Mouse (Mus musculus): ENCODE measurements at regions not wholly inside any gene's neighbourhood (a gene's known extent, or its start where the extent isn't known, plus 50 kb on each side); places are given as distances from the start of the nearest gene placed in this dataset.

GRCm38 (mm10) chr3:35101951-35102350 is 451.7 kb downstream of the Sox2 start:
- Histone ChIP-seq H3K4me3 (replicated peaks in 1 of 3; ENCODE audit: low read depth in 2 of 3, low read length in 2 of 3, poor library complexity in 1 of 3) (no peak overlapping the region), H3K36me3 (replicated peaks in 1 of 2; ENCODE audit: control insufficient read depth in 1 of 2, insufficient read depth in 1 of 2, low read length in 1 of 2) (no peaks in the 10 kb centered on the region), H3K9ac (ENCODE audit: insufficient read depth, low read depth) (no peak overlapping the region), H3K9me3 (replicated peaks; ENCODE audit: low read length) (no peaks in the 10 kb centered on the region), H3K4me2 (ENCODE audit: insufficient read depth, low read depth, poor library complexity, severe bottlenecking) (no peak overlapping the region), H3K79me2 (replicated peaks; ENCODE audit: control insufficient read depth, extremely low read depth, insufficient read depth, poor library complexity, severe bottlenecking) (no peaks in the 10 kb centered on the region), H3K4me1 (ENCODE audit: control insufficient read depth in 1 of 2, insufficient read depth in 2 of 2) (no peaks in the 10 kb centered on the region), H3K27ac (ENCODE audit: insufficient read depth, low read depth) (no peak overlapping the region), H3K27me3 (replicated peaks) (no peaks in the 10 kb centered on the region)
- in situ Hi-C loops (cut with MboI; ENCODE audit: low pct_ligation_motif_present, low pct_unique_long_range_greater_than_20kb, low sequenced_read_pairs): loop anchor here (25.0 kb wide), 1 partner anchor 385 kb away; no protein-coding TSS in a partner anchor
- no peak for DNase-seq (ENCODE audit: extremely low read depth)
- dilution Hi-C loops (cut with MboI; ENCODE audit: extremely low pct_ligation_motif_present, extremely low pct_unique_long_range_greater_than_20kb, low sequenced_read_pairs): no loop called here
- TF ChIP-seq POLR2AphosphoS2 (IDR thresholded peaks at IDR 0.05; ENCODE audit: low read depth, low read length): no peak
- no peak for TF ChIP-seq CTCF (conservative IDR thresholded peaks at IDR 0.05 in 1 of 2, IDR thresholded peaks at IDR 0.05 in 1 of 2; ENCODE audit: low read depth in 2 of 2, low read length in 2 of 2)
- TF ChIP-seq SIN3A (IDR thresholded peaks at IDR 0.05; ENCODE audit: low read length): no peak
- no peak for TF ChIP-seq TCF12 (IDR thresholded peaks at IDR 0.05; ENCODE audit: low read depth, low read length)
- no peak for TF ChIP-seq ZNF384 (IDR thresholded peaks at IDR 0.05; ENCODE audit: low read depth, low read length)
- TF ChIP-seq MAZ (IDR thresholded peaks at IDR 0.05; ENCODE audit: low read depth, low read length): no peak
- no peak for TF ChIP-seq GABPA (IDR thresholded peaks at IDR 0.05; ENCODE audit: insufficient replicate concordance, low read depth, low read length)
- TF ChIP-seq SMC3 (IDR thresholded peaks at IDR 0.05; ENCODE audit: low read depth, low read length): no peak
- TF ChIP-seq PAX5 (IDR thresholded peaks at IDR 0.05; ENCODE audit: low read length): no peak
- TF ChIP-seq POLR2A (IDR thresholded peaks at IDR 0.05; ENCODE audit: low read depth, low read length): no peak
- TF ChIP-seq JUND (conservative IDR thresholded peaks at IDR 0.05; ENCODE audit: low read depth, low read length): no peak
- TF ChIP-seq ZKSCAN1 (IDR thresholded peaks at IDR 0.05; ENCODE audit: borderline replicate concordance, low read depth, low read length): no peak
- no peak for TF ChIP-seq CHD2 (IDR thresholded peaks at IDR 0.05; ENCODE audit: low read length)
- TF ChIP-seq MYC (IDR thresholded peaks at IDR 0.05; ENCODE audit: low read depth, low read length): no peak
- no peak for TF ChIP-seq E2F4 (IDR thresholded peaks at IDR 0.05; ENCODE audit: insufficient replicate concordance, low read depth, low read length)
- TF ChIP-seq EP300 (IDR thresholded peaks at IDR 0.05; ENCODE audit: low read length): no peak
- no peak for TF ChIP-seq MAX (IDR thresholded peaks at IDR 0.05; ENCODE audit: low read length)
- TF ChIP-seq NELFE (IDR thresholded peaks at IDR 0.05; ENCODE audit: low read depth, low read length): no peak
- TF ChIP-seq USF2 (conservative IDR thresholded peaks at IDR 0.05; ENCODE audit: low read depth, low read length): no peak

GRCm38 (mm10) chr3:35102715-35103591 is 452.7 kb downstream of the Sox2 start:
- peak; percentile 76 for DNase-seq (ENCODE audit: extremely low read depth)
- H3K27ac ChIP-seq (ENCODE audit: insufficient read depth, low read depth): no peak overlapping the region
- in situ Hi-C loops (cut with MboI; ENCODE audit: low pct_ligation_motif_present, low pct_unique_long_range_greater_than_20kb, low sequenced_read_pairs): loop anchor here (25.0 kb wide), 1 partner anchor 384 kb away; no protein-coding TSS in a partner anchor
- no peak overlapping the region for H3K4me3 ChIP-seq (replicated peaks in 1 of 3; ENCODE audit: low read depth in 2 of 3, low read length in 2 of 3, poor library complexity in 1 of 3)
- H3K79me2 ChIP-seq (replicated peaks; ENCODE audit: control insufficient read depth, extremely low read depth, insufficient read depth, poor library complexity, severe bottlenecking): no peaks in the 10 kb centered on the region
- H3K27me3 ChIP-seq (replicated peaks): no peaks in the 10 kb centered on the region
- no peaks in the 10 kb centered on the region for H3K4me1 ChIP-seq (ENCODE audit: control insufficient read depth in 1 of 2, insufficient read depth in 2 of 2)
- dilution Hi-C loops (cut with MboI; ENCODE audit: extremely low pct_ligation_motif_present, extremely low pct_unique_long_range_greater_than_20kb, low sequenced_read_pairs): no loop called here
- H3K9ac ChIP-seq (ENCODE audit: insufficient read depth, low read depth): no peak overlapping the region
- H3K9me3 ChIP-seq (replicated peaks; ENCODE audit: low read length): no peaks in the 10 kb centered on the region
- no peak overlapping the region for H3K4me2 ChIP-seq (ENCODE audit: insufficient read depth, low read depth, poor library complexity, severe bottlenecking)
- H3K36me3 ChIP-seq (replicated peaks in 1 of 2; ENCODE audit: control insufficient read depth in 1 of 2, insufficient read depth in 1 of 2, low read length in 1 of 2): no peaks in the 10 kb centered on the region
- no peak for TF ChIP-seq NELFE (IDR thresholded peaks at IDR 0.05; ENCODE audit: low read depth, low read length)
- TF ChIP-seq ETS1 (conservative IDR thresholded peaks at IDR 0.05; ENCODE audit: low read depth, low read length): no peak
- no peak for TF ChIP-seq HCFC1 (IDR thresholded peaks at IDR 0.05; ENCODE audit: low read depth, low read length)
- TF ChIP-seq ZKSCAN1 (IDR thresholded peaks at IDR 0.05; ENCODE audit: borderline replicate concordance, low read depth, low read length): no peak
- TF ChIP-seq ZMIZ1 (IDR thresholded peaks at IDR 0.05; ENCODE audit: low read depth, low read length): no peak
- TF ChIP-seq MYC (IDR thresholded peaks at IDR 0.05; ENCODE audit: low read depth, low read length): no peak
- peak; percentile 88 for TF ChIP-seq RAD21 (IDR thresholded peaks at IDR 0.05; ENCODE audit: low read depth, low read length)
- no peak for TF ChIP-seq MXI1 (IDR thresholded peaks at IDR 0.05; ENCODE audit: low read depth, low read length)
- TF ChIP-seq SIN3A (IDR thresholded peaks at IDR 0.05; ENCODE audit: low read length): no peak
- TF ChIP-seq ZC3H11A (IDR thresholded peaks at IDR 0.05; ENCODE audit: low read depth, low read length): peak; percentile 15; the same call in 1 of the 2 replicates
- TF ChIP-seq MAZ (IDR thresholded peaks at IDR 0.05; ENCODE audit: low read depth, low read length): no peak
- no peak for TF ChIP-seq POLR2AphosphoS2 (IDR thresholded peaks at IDR 0.05; ENCODE audit: low read depth, low read length)
- TF ChIP-seq JUND (conservative IDR thresholded peaks at IDR 0.05; ENCODE audit: low read depth, low read length): no peak
- peak; percentile 82 for TF ChIP-seq SMC3 (IDR thresholded peaks at IDR 0.05; ENCODE audit: low read depth, low read length)
- TF ChIP-seq NRF1 (IDR thresholded peaks at IDR 0.05; ENCODE audit: low read depth, low read length): no peak
- TF ChIP-seq MAX (IDR thresholded peaks at IDR 0.05; ENCODE audit: low read length): no peak
- TF ChIP-seq CTCF (conservative IDR thresholded peaks at IDR 0.05 in 1 of 2, IDR thresholded peaks at IDR 0.05 in 1 of 2; ENCODE audit: low read depth in 2 of 2, low read length in 2 of 2): peak; percentile 53 to 83; a peak in 3 of 4 replicates
- no peak for TF ChIP-seq MEF2A (IDR thresholded peaks at IDR 0.05; ENCODE audit: borderline replicate concordance, low read depth, low read length)
- no peak for TF ChIP-seq TBP (conservative IDR thresholded peaks at IDR 0.05; ENCODE audit: low read depth, low read length)
- TF ChIP-seq RCOR1 (conservative IDR thresholded peaks at IDR 0.05; ENCODE audit: low read depth, low read length): no peak
- no peak for TF ChIP-seq UBTF (IDR thresholded peaks at IDR 0.05; ENCODE audit: low read depth, low read length)
- TF ChIP-seq USF2 (conservative IDR thresholded peaks at IDR 0.05; ENCODE audit: low read depth, low read length): no peak

Measured in CH12.LX (cell line).